ENCODE assay signal across 8 mouse cellular contexts in genomic region chr7:80069615-80070327, GRCm38 (mm10). TPM values are rescaled to one million over a fixed set of nuclear protein-coding genes. Genes with fewer than 3 reads are reported as not detected.
DNase-seq lines count a peak whose midpoint lies in the region; ATAC-seq and TF ChIP-seq lines count a peak whose summit lies in the region.

No protein-coding gene starts in this region.

- intact Hi-C loops in left cerebral cortex, postnatal 14 days (cut with DNase I) = no loop called here

- H3K9me3 ChIP-seq in forebrain, embryonic 14.5 days (replicated peaks; ENCODE audit: control insufficient read depth, low read length) = no peaks in the 10 kb centered on the region
- no peaks in the 10 kb centered on the region for H3K9me3 ChIP-seq in hindbrain, embryonic 15.5 days
- no peaks in the 10 kb centered on the region for H3K9me3 ChIP-seq in midbrain, postnatal 0 days (ENCODE audit: low read length)

- no peak overlapping the region for H3K9ac ChIP-seq in forebrain, embryonic 14.5 days (ENCODE audit: low read length)
- H3K9ac ChIP-seq in hindbrain, embryonic 15.5 days = peak overlapping the region; percentile 34; the same call in 1 of the 2 replicates
- H3K9ac ChIP-seq in midbrain, postnatal 0 days (replicated peaks; ENCODE audit: low read length, poor library complexity, severe bottlenecking) = peak overlapping the region; percentile 24

- H3K27ac ChIP-seq in forebrain, embryonic 14.5 days (ENCODE audit: low read depth, low read length) = peak overlapping the region; percentile 59
- H3K27ac ChIP-seq in hindbrain, embryonic 15.5 days (replicated peaks) = peak overlapping the region; percentile 73
- peak overlapping the region; percentile 72 for H3K27ac ChIP-seq in midbrain, postnatal 0 days (ENCODE audit: low read depth, low read length)
- H3K27ac ChIP-seq in thymus, adult 2 months (ENCODE audit: control insufficient read depth, insufficient read depth, low read length) = no peak overlapping the region

- peak; percentile 64 for DNase-seq in ovary, adult 18-20 months (ENCODE audit: low spot score)
- DNase-seq in ovary, postnatal 14 days (ENCODE audit: low spot score) = no peak
- DNase-seq in forebrain, embryonic 14.5 days (ENCODE audit: low spot score) = peak; percentile 75
- DNase-seq in left cerebral cortex, postnatal 14 days (ENCODE audit: low spot score in 2 of 2) = peak; percentile 69 to 90
- peak; percentile 70 for DNase-seq in midbrain, postnatal 0 days (ENCODE audit: low spot score)
- DNase-seq in gastrocnemius, postnatal 4 days (ENCODE audit: low spot score in 2 of 2) = no peak
- DNase-seq in thymus, adult 2 months = no peak

- H3K4me3 ChIP-seq in forebrain, embryonic 14.5 days (ENCODE audit: low read depth, low read length) = no peak overlapping the region
- H3K4me3 ChIP-seq in hindbrain, embryonic 15.5 days = no peak overlapping the region
- no peak overlapping the region for H3K4me3 ChIP-seq in midbrain, postnatal 0 days (ENCODE audit: low read depth, low read length)
- no peak overlapping the region for H3K4me3 ChIP-seq in thymus, adult 2 months (ENCODE audit: control insufficient read depth, insufficient read depth, low read length)

- ATAC-seq in forebrain, embryonic 14.5 days = peak; percentile 64
- ATAC-seq in hindbrain, embryonic 15.5 days (ENCODE audit: low FRiP score, low read depth) = peak; percentile 46
- peak; percentile 52; the same call in 1 of the 2 replicates for ATAC-seq in midbrain, postnatal 0 days (ENCODE audit: low FRiP score)

- no peak for TF ChIP-seq POLR2A in thymus, adult 2 months (IDR thresholded peaks at IDR 0.05; ENCODE audit: control insufficient read depth, extremely low read depth, insufficient read depth, low read length, poor library complexity)

- H3K4me1 ChIP-seq in forebrain, embryonic 14.5 days (ENCODE audit: control insufficient read depth, insufficient read depth, low read length) = peaks cover 27% of the 10 kb centered on the region
- peaks cover 56% of the 10 kb centered on the region for H3K4me1 ChIP-seq in hindbrain, embryonic 15.5 days (replicated peaks)
- peaks cover 31% of the 10 kb centered on the region for H3K4me1 ChIP-seq in midbrain, postnatal 0 days (ENCODE audit: insufficient read depth, low read length)
- H3K4me1 ChIP-seq in thymus, adult 2 months (replicated peaks; ENCODE audit: control insufficient read depth, insufficient read depth, low read length) = peaks cover 40% of the 10 kb centered on the region

- no peaks in the 10 kb centered on the region for H3K27me3 ChIP-seq in forebrain, embryonic 14.5 days (replicated peaks; ENCODE audit: control insufficient read depth, insufficient read depth, low read length)
- no peaks in the 10 kb centered on the region for H3K27me3 ChIP-seq in hindbrain, embryonic 15.5 days
- H3K27me3 ChIP-seq in midbrain, postnatal 0 days (ENCODE audit: insufficient read depth, low read length) = no peaks in the 10 kb centered on the region
- H3K27me3 ChIP-seq in thymus, adult 2 months (ENCODE audit: control insufficient read depth, insufficient read depth, low read length) = no peaks in the 10 kb centered on the region

- WGBS in forebrain, embryonic 14.5 days = 17% methylated on average over 13 of the region's 13 CpGs
- 9% methylated on average over 13 of the region's 13 CpGs for WGBS in hindbrain, embryonic 15.5 days
- WGBS in midbrain, postnatal 0 days = 12% methylated on average over 13 of the region's 13 CpGs
- WGBS in thymus, adult 2 months = 36% methylated on average over 13 of the region's 13 CpGs

- no peak for TF ChIP-seq CTCF in midbrain, postnatal 0 days (IDR thresholded peaks at IDR 0.05)
- no peak for TF ChIP-seq CTCF in thymus, adult 2 months (IDR thresholded peaks at IDR 0.05; ENCODE audit: borderline replicate concordance, control insufficient read depth, extremely low read depth, insufficient read depth, low read length, poor library complexity)

- H3K36me3 ChIP-seq in forebrain, embryonic 14.5 days (ENCODE audit: control insufficient read depth, insufficient read depth, low read length) = no peaks in the 10 kb centered on the region
- H3K36me3 ChIP-seq in hindbrain, embryonic 15.5 days = no peaks in the 10 kb centered on the region
- no peaks in the 10 kb centered on the region for H3K36me3 ChIP-seq in midbrain, postnatal 0 days (ENCODE audit: insufficient read depth, low read length)
- H3K36me3 ChIP-seq in thymus, adult 2 months (ENCODE audit: control insufficient read depth, insufficient read depth, low read length) = no peaks in the 10 kb centered on the region

- H3K4me2 ChIP-seq in forebrain, embryonic 14.5 days (ENCODE audit: low read length) = no peak overlapping the region
- H3K4me2 ChIP-seq in hindbrain, embryonic 15.5 days = no peak overlapping the region
- no peak overlapping the region for H3K4me2 ChIP-seq in midbrain, postnatal 0 days (ENCODE audit: low read depth, low read length, poor library complexity, severe bottlenecking)

RNA-seq across cellular contexts. Expression of gene Zfp710, which starts 45.2 kb away (rescaled TPM):
- polyA plus RNA-seq in forebrain, embryonic 14.5 days (2014; fragmentation: Nextera tagmentation; extraction: Ambion mirVana) = 17.6 and 18.3 TPM in 2 replicates
- 16.3 and 17.2 TPM in 2 replicates for polyA plus RNA-seq in hindbrain, embryonic 15.5 days (2015; fragmentation: Nextera tagmentation; extraction: Ambion mirVana)
- total RNA-seq in left cerebral cortex, postnatal 14 days (2021) = 10 to 100 TPM; 15.7 to 16.0 TPM
- total RNA-seq in midbrain, postnatal 0 days (2014; rRNA removed) = 25.1 and 33.6 TPM in 2 replicates
- polyA plus RNA-seq in midbrain, postnatal 0 days (2015; fragmentation: Nextera tagmentation; extraction: Ambion mirVana) = 9.8 and 10.7 TPM in 2 replicates
- 10 to 100 TPM; 17.5 to 18.1 TPM for total RNA-seq in gastrocnemius, postnatal 4 days (2021)
- polyA plus RNA-seq in thymus, adult 2 months (2012; rRNA removed) = 62.1 and 63.1 TPM in 2 replicates

RNA-seq across cellular contexts. Expression of gene Idh2, which starts 45.4 kb away (rescaled TPM):
- 315 and 338 TPM in 2 replicates for polyA plus RNA-seq in forebrain, embryonic 14.5 days (2014; fragmentation: Nextera tagmentation; extraction: Ambion mirVana)
- 215 and 225 TPM in 2 replicates for polyA plus RNA-seq in hindbrain, embryonic 15.5 days (2015; fragmentation: Nextera tagmentation; extraction: Ambion mirVana)
- 10 to 100 TPM; 48.1 to 50.3 TPM for total RNA-seq in left cerebral cortex, postnatal 14 days (2021)
- 122 and 136 TPM in 2 replicates for total RNA-seq in midbrain, postnatal 0 days (2014; rRNA removed)
- 115 and 124 TPM in 2 replicates for polyA plus RNA-seq in midbrain, postnatal 0 days (2015; fragmentation: Nextera tagmentation; extraction: Ambion mirVana)
- 100 to 1,000 TPM; 433 to 473 TPM for total RNA-seq in gastrocnemius, postnatal 4 days (2021)
- 168 and 225 TPM in 2 replicates for polyA plus RNA-seq in thymus, adult 2 months (2012; rRNA removed)

Comparison
In these comparisons a context has a peak if more than half of its experiments do, and no peak if none do; other contexts are left out.
1. DNase-seq: peak in ovary, adult 18-20 months (single experiment), forebrain, embryonic 14.5 days (single experiment), left cerebral cortex, postnatal 14 days (2 of 2) and midbrain, postnatal 0 days (single experiment); none in ovary, postnatal 14 days (single experiment), gastrocnemius, postnatal 4 days (0 of 2) and thymus, adult 2 months (single experiment).
2. Peak in every context shown above with its lines, with median percentiles within 50 percentile points of each other: ATAC-seq.